Mouse (Mus musculus): ENCODE measurements at regions not wholly inside any gene's neighbourhood (a gene's known extent, or its start where the extent isn't known, plus 50 kb on each side); places are given as distances from the start of the nearest gene placed in this dataset.
"Not testable (repeated sequence)": the region's sequence is repeated elsewhere in the genome, so short reads cannot be mapped to it uniquely, and the experiment has no call there.

DNA sequence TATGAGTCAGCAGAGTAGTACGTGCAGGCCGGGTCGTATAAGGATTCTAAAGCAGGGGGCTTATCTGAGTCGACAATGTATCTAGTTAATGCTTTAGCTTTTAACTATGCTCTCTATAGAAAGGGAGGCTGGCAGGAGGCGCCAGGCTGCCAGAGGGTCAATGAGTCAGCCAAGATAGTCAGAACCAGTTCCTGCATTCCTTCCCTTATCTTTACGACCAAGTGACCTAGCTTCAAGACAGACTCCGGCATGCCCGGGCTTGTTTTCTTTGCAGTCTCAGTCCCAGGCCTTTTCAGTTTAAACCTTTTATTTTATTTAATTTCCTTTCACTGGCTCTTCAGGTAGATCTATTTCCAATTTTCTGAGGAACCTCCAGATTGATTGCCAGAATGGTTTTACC is 374.0 kb upstream of the Nrxn1 start:
- DNase-seq: no peak

- DNase-seq: no peak
Observed at GRCm38 (mm10) chr17:91451711-91452110, 358.8 kb upstream of the Nrxn1 start.

DNA sequence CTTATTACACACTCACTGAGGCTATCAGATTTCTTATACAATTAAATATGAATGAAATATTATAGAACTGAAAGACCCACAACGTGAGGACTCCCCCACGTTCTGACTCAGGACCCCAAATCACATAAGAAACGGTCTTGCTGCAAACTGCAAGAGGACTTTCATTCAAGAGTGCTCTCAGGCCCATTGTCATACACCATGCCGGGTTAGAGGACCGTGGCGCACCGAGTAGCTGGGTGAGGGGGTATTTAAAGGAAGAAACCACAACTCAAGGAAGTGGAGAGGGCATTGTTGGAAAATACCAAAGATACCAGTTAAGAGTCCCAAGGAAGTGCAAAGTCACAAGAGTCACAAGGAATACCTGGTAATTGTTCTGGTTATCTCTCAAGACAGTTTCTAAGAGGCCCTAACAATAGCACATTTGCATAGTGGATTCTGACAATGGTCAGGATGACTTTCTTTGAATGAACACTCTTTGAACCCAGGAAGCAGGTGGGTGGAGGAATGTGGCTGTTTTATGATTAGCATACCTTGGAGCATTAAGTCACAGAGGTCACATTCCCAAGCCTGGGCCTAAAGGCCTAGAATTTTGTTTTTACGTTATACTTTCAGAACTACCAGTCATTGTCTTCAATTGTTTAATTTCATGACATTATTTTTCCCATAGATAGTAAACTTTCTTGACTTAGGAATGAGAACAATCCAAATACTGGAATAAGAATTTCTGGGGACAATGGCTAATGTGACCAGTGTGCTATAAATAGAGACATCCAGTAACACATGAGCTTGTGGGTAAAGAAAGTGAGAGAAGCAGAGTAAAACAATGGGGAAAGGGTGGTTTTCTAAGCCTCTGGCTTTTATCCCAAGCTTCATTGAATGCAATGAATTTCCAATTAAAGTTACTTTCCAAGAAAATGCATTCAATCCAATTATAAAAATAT is 339.2 kb upstream of the Nrxn1 start:
- DNase-seq: not testable (repeated sequence)

- no peak for DNase-seq
Observed at GRCm38 (mm10) chr17:91430351-91430750, 337.5 kb upstream of the Nrxn1 start.

GRCm38 (mm10) chr17:91425120-91425519 is 332.2 kb upstream of the Nrxn1 start:
- DNase-seq: no peak

- DNase-seq: no peak
Observed at GRCm38 (mm10) chr17:91418582-91418981, 325.7 kb upstream of the Nrxn1 start.

GRCm38 (mm10) chr17:91390969-91391764 is 298.3 kb upstream of the Nrxn1 start:
- DNase-seq: no peak

DNA sequence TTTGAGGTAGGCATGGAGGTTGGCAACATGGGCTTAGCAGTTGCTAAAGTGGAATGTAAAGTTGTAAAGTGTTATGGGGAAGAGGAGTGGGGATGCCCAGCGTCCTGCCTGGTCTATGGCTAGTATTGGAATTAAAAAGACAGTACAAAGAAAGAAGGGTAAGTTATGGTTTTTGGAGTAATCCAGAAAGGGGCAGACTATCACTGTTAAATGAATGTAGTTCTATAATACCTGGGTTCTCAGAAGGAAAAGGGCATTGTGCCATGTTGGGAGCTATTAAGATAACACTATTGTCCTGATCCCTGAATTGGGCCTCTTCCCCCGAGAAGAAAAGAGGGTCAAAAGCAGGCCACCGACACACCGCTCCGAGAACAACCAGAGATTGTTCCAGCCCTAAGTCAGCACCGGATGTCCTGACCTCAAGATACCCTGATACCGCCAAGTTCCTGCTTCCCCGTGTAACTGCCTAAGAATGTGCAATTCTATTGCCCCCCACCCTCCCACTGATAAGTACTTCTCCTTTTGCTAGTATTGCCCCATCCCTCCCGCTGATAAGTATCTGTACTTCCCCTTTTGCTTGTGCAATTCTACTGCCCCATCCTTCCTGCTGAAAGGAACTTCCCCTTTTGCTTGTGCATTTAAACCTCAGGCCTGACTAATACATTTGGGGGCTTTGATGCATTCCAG is 297.2 kb upstream of the Nrxn1 start:
- DNase-seq: not testable (repeated sequence)

DNA sequence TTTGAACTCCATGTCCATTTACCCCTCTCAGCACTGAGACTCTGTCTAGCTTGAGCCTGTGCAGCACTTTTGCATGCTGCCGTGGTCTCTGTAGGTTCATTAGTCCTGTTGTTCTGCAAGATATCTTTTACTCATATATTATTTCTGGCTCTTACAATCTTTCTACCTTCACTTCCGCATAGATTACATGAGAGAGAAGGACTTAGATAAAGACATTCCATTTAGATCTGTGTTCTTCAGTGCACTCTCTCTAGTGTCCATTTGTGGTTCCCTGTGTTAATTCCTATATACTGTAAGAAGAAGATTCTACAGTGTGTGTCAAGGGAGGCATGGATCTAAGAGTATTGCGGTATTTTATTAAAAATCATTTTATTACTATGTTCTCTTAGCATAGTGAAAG is 295.6 kb upstream of the Nrxn1 start:
- DNase-seq: no peak

- no peak for DNase-seq
Observed at GRCm38 (mm10) chr17:91388039-91388438, 295.2 kb upstream of the Nrxn1 start.

GRCm38 (mm10) chr17:91385949-91386348 is 293.1 kb upstream of the Nrxn1 start:
- no peak for DNase-seq

- no peak for DNase-seq
Observed at GRCm38 (mm10) chr17:91368156-91368555, 275.3 kb upstream of the Nrxn1 start.

DNA sequence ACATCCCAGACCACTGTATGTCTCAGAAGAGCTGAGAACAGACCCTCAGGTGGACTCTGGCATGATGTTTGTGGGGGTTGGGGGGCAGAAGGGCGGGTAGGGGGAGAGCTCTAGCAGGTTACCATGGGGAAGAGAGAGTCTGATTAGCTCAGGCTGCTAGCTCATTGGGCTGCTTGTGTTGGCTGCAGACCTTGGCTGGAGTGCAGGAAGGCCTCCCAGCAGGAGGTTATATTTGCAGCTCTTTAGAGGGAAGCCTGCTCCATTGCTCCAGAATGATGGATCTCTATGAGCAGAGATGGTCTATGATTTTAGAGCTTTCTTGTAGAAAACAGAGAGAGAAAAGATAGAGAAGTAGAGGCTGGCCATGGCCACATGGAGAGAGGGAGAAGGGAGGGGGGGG is 268.4 kb upstream of the Nrxn1 start:
- DNase-seq: peak; percentile 18

DNA sequence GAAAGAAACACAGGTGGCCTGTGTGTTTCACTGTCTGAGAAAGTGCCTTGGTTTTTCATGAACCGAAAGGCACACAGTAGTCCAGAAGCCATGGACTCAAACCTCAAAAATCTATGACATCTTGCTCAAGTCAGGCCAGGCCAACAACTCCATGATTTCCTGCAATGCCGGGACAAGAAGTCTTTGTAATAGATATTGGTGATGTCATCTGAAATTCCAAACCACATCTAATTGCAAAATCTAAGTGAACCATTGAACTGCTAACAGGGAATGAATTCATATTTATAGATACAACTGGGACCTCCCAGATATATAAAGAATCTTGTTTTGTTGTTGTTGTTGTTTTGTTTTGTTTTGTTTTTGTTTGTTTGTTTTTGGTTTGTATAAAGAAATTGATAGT is 259.2 kb upstream of the Nrxn1 start:
- no peak for DNase-seq

DNA sequence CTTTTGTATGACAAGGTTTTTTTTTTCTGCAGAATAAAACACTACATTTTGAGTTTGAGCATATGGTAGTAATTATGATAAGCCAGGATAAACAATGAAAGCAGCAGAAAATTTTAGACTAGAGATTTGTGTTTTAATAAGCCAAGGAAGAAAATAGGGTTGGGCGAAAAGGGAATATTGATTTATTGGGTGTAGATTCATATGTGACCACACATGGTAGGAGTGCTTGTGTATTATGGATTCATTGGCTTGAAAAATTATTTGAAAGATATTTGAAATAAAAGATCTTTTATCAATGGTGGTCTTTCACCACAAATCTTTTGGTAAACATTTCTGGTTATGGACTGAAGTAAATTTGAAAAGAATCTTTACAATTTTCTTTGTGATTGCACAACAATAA is 244.0 kb upstream of the Nrxn1 start:
- DNase-seq: no peak

DNA sequence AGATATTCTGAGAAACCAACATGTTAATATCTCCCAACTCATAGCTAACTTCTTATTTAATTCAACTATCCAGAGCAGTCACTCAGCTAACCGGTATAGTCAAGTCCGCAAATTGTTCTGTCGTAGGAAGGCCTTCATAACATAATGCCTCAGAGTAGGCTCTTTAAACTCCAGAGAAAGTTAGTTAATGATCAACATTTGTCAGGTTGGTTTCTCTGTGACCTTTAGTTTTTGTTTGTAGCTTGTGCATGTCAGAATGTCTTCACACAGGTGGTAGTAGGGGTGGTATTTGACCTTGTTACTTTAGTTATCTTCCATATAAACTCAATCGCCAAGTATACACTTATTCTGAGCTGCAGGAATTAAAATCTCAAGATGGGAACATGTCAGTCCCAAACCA is 240.9 kb upstream of the Nrxn1 start:
- no peak for DNase-seq

- DNase-seq: no peak
Observed at GRCm38 (mm10) chr17:91333202-91333601, 240.3 kb upstream of the Nrxn1 start.

DNA sequence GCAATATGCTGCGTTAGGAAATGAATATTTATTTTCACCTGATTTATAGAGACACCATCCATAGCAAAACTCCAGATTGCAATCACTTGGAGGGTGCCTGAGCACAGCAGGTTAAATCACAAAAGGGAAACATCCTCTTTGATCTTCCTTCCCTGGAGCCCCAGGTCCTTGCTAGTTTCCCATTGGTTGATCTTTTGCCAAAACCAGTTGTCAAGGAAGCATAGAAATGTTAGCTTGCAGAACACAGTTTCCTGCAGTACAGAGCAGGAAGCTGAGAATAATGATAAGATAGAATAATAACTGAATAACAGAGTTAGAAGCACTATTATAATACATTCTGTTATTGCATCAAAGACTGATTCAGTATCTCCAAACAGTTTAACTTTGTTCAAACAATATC is 231.5 kb upstream of the Nrxn1 start:
- no peak for DNase-seq

GRCm38 (mm10) chr17:91286875-91287274 is 194.0 kb upstream of the Nrxn1 start:
- DNase-seq: no peak

DNA sequence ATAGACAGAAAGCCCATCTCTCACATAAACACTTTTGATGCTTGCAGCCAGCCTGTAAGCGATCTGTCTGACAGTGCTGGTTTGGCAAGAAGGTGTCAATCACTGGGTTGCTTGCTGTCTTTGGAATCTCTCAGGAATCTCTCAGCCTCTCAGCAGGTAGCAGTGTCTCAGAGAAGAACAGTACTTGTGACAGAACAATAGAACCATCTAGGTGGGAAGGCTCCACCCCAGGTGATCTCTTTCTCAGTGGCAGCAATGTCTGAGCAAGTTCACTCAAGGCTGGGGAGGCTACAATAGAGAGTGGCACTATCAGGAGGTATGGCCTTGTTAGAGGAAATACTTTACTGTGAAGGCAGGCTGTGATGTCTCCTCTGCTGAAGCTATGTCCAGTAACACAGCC is 181.5 kb upstream of the Nrxn1 start:
- no peak for DNase-seq

GRCm38 (mm10) chr17:91238719-91239118 is 145.8 kb upstream of the Nrxn1 start:
- no peak for DNase-seq

DNA sequence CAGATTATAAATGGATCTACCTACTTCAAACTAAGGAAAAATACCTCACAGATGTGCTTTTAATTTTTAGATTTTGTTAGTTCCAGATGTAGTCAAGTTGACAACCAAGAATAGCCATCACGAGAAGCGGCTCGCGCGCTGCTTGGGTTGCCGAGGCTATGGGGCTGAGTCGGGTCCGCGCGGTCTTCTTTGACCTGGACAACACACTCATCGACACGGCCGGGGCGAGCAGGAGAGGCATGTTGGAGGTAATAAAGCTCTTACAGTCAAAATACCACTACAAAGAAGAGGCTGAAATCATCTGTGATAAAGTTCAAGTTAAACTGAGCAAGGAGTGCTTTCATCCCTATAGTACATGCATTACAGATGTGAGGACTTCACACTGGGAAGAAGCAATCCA is 143.8 kb upstream of the Nrxn1 start:
- not testable (repeated sequence) for DNase-seq

DNA sequence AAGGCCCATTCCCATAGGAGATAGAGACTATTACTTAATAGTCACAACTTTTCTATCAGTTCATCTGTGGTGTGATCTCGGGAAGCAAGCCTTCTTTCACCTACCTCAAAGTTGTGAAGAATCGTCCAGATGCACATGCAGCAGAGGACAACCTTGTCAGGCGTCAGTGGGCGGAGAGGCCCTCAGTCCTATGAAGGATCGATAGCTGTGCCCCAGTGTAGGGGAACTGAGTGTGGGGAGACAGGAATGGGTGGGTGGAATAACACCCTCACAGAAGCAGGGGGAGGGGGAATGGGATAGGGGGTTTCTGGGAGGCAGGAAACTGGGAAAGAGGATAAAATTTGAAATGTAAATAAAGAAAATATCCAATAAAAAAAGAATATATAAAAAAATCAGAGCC is 133.5 kb upstream of the Nrxn1 start:
- DNase-seq: no peak
